Mouse (Mus musculus): ENCODE data around the gene Pygo2. TPM values are rescaled to one million over a fixed set of nuclear protein-coding genes. Genes with fewer than 3 reads are reported as not detected.
A peak's percentile ranks its signal among the peaks of the same experiment; 100 is the strongest.

The Pygo2 gene
- polyA plus RNA-seq (2012; ENCODE audit: insufficient read depth, insufficient read length, low replicate concordance, missing spikeins), result not detected in 2 replicates

DNA sequence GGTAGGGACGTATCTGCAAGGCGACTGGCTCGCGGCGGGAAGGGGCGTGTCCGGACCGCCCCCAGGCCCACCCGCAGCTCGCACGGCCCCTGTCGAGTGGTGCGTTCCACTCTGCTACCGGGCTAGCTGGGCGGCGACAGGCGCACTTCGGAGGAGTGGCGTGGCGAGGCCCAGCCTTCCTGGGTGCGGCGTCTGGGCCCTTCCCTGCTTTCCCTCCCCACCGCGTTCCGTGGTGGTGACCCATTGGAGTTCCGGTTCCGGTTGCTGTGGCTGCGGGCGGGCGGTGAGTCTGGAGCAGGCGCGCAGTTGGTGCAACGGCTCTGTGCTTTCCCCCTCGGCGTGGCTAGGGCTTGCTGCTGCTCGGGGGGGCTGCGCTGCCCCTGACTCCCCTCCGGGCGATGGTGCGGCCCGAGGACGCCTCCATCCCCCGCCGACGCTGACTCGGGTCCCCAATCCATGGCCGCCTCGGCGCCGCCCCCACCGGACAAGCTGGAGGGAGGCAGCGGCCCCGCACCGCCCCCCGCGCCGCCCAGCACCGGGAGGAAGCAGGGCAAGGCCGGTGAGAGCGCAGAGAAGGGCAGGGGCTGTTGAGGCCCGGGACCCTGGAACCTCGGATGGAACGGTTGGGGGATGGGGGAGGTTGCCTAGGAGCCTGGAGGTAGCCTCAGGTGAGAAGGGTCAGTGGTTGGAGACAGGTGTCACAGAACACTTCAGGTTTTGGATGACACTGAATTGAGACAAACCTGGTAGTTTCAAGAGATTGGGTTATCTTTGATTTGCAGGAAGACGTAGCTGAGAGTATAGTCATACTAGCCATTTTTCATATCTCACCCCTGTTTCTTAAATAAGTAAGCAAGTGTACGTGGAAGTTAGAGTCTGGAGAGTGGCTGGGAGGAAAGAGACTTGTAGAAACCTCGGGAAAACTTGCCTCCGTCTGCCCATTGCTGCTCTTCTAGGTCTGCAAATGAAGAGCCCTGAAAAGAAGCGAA is at the start of gene Pygo2:
Pygo2 (plus strand) TSS at position 44 of the 989 bp plus-strand sequence.
- 1% methylated on average over 68 of the region's 68 CpGs for WGBS
- peak; percentile 74; the same call in 1 of the 2 replicates for TF ChIP-seq POLR2A (IDR thresholded peaks at IDR 0.05; ENCODE audit: insufficient read depth, low read depth, low read length)
- TF ChIP-seq CTCF (IDR thresholded peaks at IDR 0.05; ENCODE audit: insufficient read depth, low read depth, low read length), result no peak
- Histone ChIP-seq H3K27ac (ENCODE audit: insufficient read depth, low read depth, low read length) (peak within 1 kb of the TSS; percentile 11; the same call in 1 of the 2 replicates), H3K4me3 (ENCODE audit: insufficient read depth, low read depth, low read length) (peak within 1 kb of the TSS; percentile 78), H3K4me1 (ENCODE audit: control insufficient read depth, insufficient read depth, low read length) (peaks cover 12% of the 10 kb centered on the region)

- WGBS, result 96% methylated on average over 14 of the region's 14 CpGs
- Histone ChIP-seq H3K4me1 (ENCODE audit: control insufficient read depth, insufficient read depth, low read length) (peaks cover 18% of the 10 kb centered on the region), H3K4me3 (ENCODE audit: insufficient read depth, low read depth, low read length) (no peak overlapping the region)
These were observed 49.7 kb upstream of the Pygo2 start for GRCm38 (mm10) chr3:89380291-89380690.

GRCm38 (mm10) chr3:89380711-89381110 is 49.3 kb upstream of the Pygo2 start:
- Histone ChIP-seq H3K4me3 (ENCODE audit: insufficient read depth, low read depth, low read length) (no peak overlapping the region), H3K27ac (ENCODE audit: insufficient read depth, low read depth, low read length) (no peak overlapping the region), H3K4me1 (ENCODE audit: control insufficient read depth, insufficient read depth, low read length) (peaks cover 18% of the 10 kb centered on the region)
- no peak for TF ChIP-seq POLR2A (IDR thresholded peaks at IDR 0.05; ENCODE audit: insufficient read depth, low read depth, low read length)
- TF ChIP-seq CTCF (IDR thresholded peaks at IDR 0.05; ENCODE audit: insufficient read depth, low read depth, low read length), result no peak
- 94% methylated on average over 18 of the region's 18 CpGs for WGBS

More at GRCm38 (mm10) chr3:89380291-89380690, 49.7 kb upstream of the Pygo2 start:
- no peak overlapping the region for H3K27ac ChIP-seq (ENCODE audit: insufficient read depth, low read depth, low read length)
- TF ChIP-seq CTCF (IDR thresholded peaks at IDR 0.05; ENCODE audit: insufficient read depth, low read depth, low read length) (no peak), POLR2A (IDR thresholded peaks at IDR 0.05; ENCODE audit: insufficient read depth, low read depth, low read length) (no peak)

DNA sequence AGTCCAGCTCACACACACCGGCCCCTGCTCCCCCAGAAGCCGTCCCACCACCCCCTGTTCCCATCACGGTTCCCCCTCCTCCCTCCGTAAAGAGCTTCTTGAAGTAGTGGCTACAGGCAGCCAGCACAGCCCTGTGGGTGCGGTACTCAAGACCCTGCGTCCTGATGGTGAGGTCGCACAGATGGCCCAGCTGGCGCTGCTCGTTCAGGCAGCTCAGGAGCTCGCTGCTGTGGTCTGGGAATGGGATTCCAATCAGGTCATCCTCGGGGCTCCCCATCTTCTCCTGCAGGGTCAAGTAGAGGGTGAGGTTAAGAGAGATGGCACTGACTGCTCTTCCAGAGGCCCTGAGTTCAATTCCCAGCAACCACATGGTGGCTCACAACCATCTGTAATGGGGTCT is 48.8 kb upstream of the Pygo2 start:
- Histone ChIP-seq H3K27ac (ENCODE audit: insufficient read depth, low read depth, low read length) (no peak overlapping the region), H3K4me3 (ENCODE audit: insufficient read depth, low read depth, low read length) (no peak overlapping the region), H3K4me1 (ENCODE audit: control insufficient read depth, insufficient read depth, low read length) (peaks cover 18% of the 10 kb centered on the region)
- 91% methylated on average over 11 of the region's 11 CpGs for WGBS
- no peak for TF ChIP-seq POLR2A (IDR thresholded peaks at IDR 0.05; ENCODE audit: insufficient read depth, low read depth, low read length)
- no peak for TF ChIP-seq CTCF (IDR thresholded peaks at IDR 0.05; ENCODE audit: insufficient read depth, low read depth, low read length)

- TF ChIP-seq POLR2A (IDR thresholded peaks at IDR 0.05; ENCODE audit: insufficient read depth, low read depth, low read length), result no peak
- no peak for TF ChIP-seq CTCF (IDR thresholded peaks at IDR 0.05; ENCODE audit: insufficient read depth, low read depth, low read length)
- no peak overlapping the region for H3K27ac ChIP-seq (ENCODE audit: insufficient read depth, low read depth, low read length)
- H3K4me3 ChIP-seq (ENCODE audit: insufficient read depth, low read depth, low read length), result no peak overlapping the region
- H3K4me1 ChIP-seq (ENCODE audit: control insufficient read depth, insufficient read depth, low read length), result peaks cover 21% of the 10 kb centered on the region
- 89% methylated on average over 9 of the region's 9 CpGs for WGBS
These were observed 47.8 kb upstream of the Pygo2 start for GRCm38 (mm10) chr3:89382033-89382882.

DNA sequence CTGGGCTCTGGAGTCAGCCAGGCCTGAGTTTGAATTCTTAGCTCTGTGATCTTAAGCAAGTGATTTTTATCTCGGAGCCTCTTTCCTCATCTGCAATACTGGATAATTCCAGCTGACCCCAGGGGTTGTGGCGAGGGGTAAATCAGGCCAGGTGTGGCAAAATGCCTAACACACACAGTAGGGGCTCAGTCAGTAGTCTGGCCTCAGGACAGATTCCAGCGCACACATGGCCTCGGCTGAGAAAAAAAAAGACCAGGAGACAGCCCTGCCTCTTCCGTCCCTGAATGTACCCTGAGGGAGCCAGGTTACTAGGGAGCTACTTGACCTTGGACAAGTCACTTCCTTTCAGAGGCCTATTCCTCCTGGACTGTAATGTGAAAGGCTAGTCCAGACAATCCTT is 47.1 kb upstream of the Pygo2 start:
- H3K27ac ChIP-seq (ENCODE audit: insufficient read depth, low read depth, low read length), result no peak overlapping the region
- H3K4me3 ChIP-seq (ENCODE audit: insufficient read depth, low read depth, low read length), result no peak overlapping the region
- WGBS, result 78% methylated on average over 5 of the region's 5 CpGs
- H3K4me1 ChIP-seq (ENCODE audit: control insufficient read depth, insufficient read depth, low read length), result peaks cover 20% of the 10 kb centered on the region
- TF ChIP-seq CTCF (IDR thresholded peaks at IDR 0.05; ENCODE audit: insufficient read depth, low read depth, low read length) (no peak), POLR2A (IDR thresholded peaks at IDR 0.05; ENCODE audit: insufficient read depth, low read depth, low read length) (no peak)

DNA sequence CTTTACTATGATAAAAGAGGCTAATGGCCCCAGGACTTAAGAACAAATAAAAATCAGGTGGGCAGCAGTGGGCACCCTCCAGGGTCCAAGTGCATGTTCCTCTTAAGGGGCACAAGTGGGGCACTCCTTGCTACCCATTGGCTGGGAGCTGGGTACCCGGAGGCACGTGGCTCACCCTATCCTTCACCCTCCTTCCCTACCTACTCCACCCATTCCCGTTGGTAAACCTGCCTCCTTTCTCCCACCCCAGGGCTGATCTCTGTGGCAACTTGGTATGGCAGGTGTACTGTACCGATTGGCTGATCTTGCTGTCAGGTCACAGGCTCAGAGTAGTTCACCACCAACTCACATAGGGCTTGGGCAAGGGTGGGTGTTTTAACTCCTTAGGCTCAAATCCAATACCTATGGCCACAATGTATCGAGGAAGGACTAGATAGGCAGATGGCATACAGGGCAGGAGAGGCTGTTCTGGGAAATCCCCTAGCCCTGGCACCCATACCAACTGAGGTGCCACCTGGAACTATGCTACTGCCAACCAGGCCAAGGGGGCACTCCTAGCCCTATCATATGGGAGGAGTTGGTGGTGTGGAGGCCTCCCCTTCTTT is 46.3 kb upstream of the Pygo2 start:
- Histone ChIP-seq H3K4me3 (ENCODE audit: insufficient read depth, low read depth, low read length) (no peak overlapping the region), H3K27ac (ENCODE audit: insufficient read depth, low read depth, low read length) (no peak overlapping the region), H3K4me1 (ENCODE audit: control insufficient read depth, insufficient read depth, low read length) (peaks cover 19% of the 10 kb centered on the region)
- WGBS, result 89% methylated on average over 5 of the region's 5 CpGs
- TF ChIP-seq CTCF (IDR thresholded peaks at IDR 0.05; ENCODE audit: insufficient read depth, low read depth, low read length) (no peak), POLR2A (IDR thresholded peaks at IDR 0.05; ENCODE audit: insufficient read depth, low read depth, low read length) (no peak)

- Histone ChIP-seq H3K4me1 (ENCODE audit: control insufficient read depth, insufficient read depth, low read length) (peaks cover 13% of the 10 kb centered on the region), H3K27ac (ENCODE audit: insufficient read depth, low read depth, low read length) (no peak overlapping the region), H3K4me3 (ENCODE audit: insufficient read depth, low read depth, low read length) (no peak overlapping the region)
- no peak for TF ChIP-seq POLR2A (IDR thresholded peaks at IDR 0.05; ENCODE audit: insufficient read depth, low read depth, low read length)
- TF ChIP-seq CTCF (IDR thresholded peaks at IDR 0.05; ENCODE audit: insufficient read depth, low read depth, low read length), result no peak
- 67% methylated on average over 12 of the region's 12 CpGs for WGBS
These were observed 45.5 kb upstream of the Pygo2 start for GRCm38 (mm10) chr3:89384331-89385076.
